18 mouse cellular contexts compared by ENCODE assay signal in genomic region chr4:100377996-100378395, GRCm38 (mm10).
DNase-seq lines count a peak whose midpoint lies in the region; ATAC-seq and TF ChIP-seq lines count a peak whose summit lies in the region.
"Had no signal": no experiment of that assay in that cellular context is flagged by ENCODE, and none has a peak within 500 bp of the region (broad histone marks: within the 10 kb centered on the region; RNA-seq: fewer than 3 reads in every experiment).

No protein-coding gene starts in this region.

- H3K36me3 ChIP-seq in hindbrain, postnatal 0 days (ENCODE audit: insufficient read depth, low read length), result no peaks in the 10 kb centered on the region
- H3K36me3 ChIP-seq in hindbrain, embryonic 10.5 days, result no peaks in the 10 kb centered on the region
- H3K36me3 ChIP-seq: embryonic facial prominence, embryonic 13.5 days; G1E; hindbrain, embryonic 12.5 days; midbrain, embryonic 12.5 days had no signal

- no peak overlapping the region for H3K9ac ChIP-seq in hindbrain, postnatal 0 days (replicated peaks; ENCODE audit: low read length)
- H3K9ac ChIP-seq: embryonic facial prominence, embryonic 13.5 days; hindbrain, embryonic 12.5 days; liver, embryonic 14.5 days; midbrain, embryonic 12.5 days had no signal

- TF ChIP-seq CTCF in hindbrain, postnatal 0 days (IDR thresholded peaks at IDR 0.05; ENCODE audit: low read depth), result no peak

- 51% methylated on average over 4 of the region's 4 CpGs for WGBS in hindbrain, postnatal 0 days
- WGBS in hindbrain, embryonic 10.5 days, result 83% methylated on average over 4 of the region's 4 CpGs

- H3K27ac ChIP-seq in hindbrain, postnatal 0 days, result no peak overlapping the region
- no peak overlapping the region; the same call in 1 of the 2 replicates for H3K27ac ChIP-seq in hindbrain, embryonic 10.5 days
- H3K27ac ChIP-seq: embryonic facial prominence, embryonic 13.5 days; gastrocnemius, adult 2 months; hindbrain, embryonic 12.5 days; liver, embryonic 14.5 days; midbrain, embryonic 12.5 days had no signal

- H3K4me2 ChIP-seq in hindbrain, postnatal 0 days (ENCODE audit: low read depth, low read length), result no peak overlapping the region
- H3K4me2 ChIP-seq: embryonic facial prominence, embryonic 13.5 days; hindbrain, embryonic 12.5 days; midbrain, embryonic 12.5 days had no signal

- ATAC-seq in hindbrain, postnatal 0 days, result 0 out of 2 replicates have a peak, but pooled peaks have one; percentile 32
- ATAC-seq: inflammation-experienced regulatory T-cells, adult 6 months had no signal

- intact Hi-C loops in heart, postnatal 36 days (cut with DNase I), result no loop called here

- H3K27me3 ChIP-seq in hindbrain, postnatal 0 days (ENCODE audit: insufficient read depth, low read length), result no peaks in the 10 kb centered on the region
- no peaks in the 10 kb centered on the region for H3K27me3 ChIP-seq in hindbrain, embryonic 10.5 days (ENCODE audit: insufficient read depth, poor library complexity, severe bottlenecking)
- H3K27me3 ChIP-seq: embryonic facial prominence, embryonic 13.5 days; hindbrain, embryonic 12.5 days; midbrain, embryonic 12.5 days had no signal

- no peaks in the 10 kb centered on the region for H3K4me1 ChIP-seq in hindbrain, postnatal 0 days (ENCODE audit: insufficient read depth, low read length)
- peaks cover 18% of the 10 kb centered on the region for H3K4me1 ChIP-seq in hindbrain, embryonic 10.5 days (replicated peaks)
- H3K4me1 ChIP-seq: hindbrain, embryonic 12.5 days; midbrain, embryonic 12.5 days had no signal

- DNase-seq in heart, adult 11 months, result peak; percentile 61
- DNase-seq in heart, postnatal 36 days, result no peak
- peak; percentile 32 for DNase-seq in hindbrain, postnatal 0 days (ENCODE audit: low spot score)
- DNase-seq in hindbrain, embryonic 10.5 days (ENCODE audit: low spot score), result no peak
- peak; percentile 76 for DNase-seq in cerebellum, adult 9-11 months
- DNase-seq in adrenal gland, postnatal 14 days, result no peak
- no peak for DNase-seq in frontal cortex, postnatal 10 days (ENCODE audit: low spot score in 2 of 2)
- DNase-seq in c-Kit-positive CD71-positive TER-119-positive erythroid progenitor cells, embryonic 14.5 days (ENCODE audit: low spot score), result no peak
- DNase-seq: adrenal gland, postnatal 25 days; gastrocnemius, adult 2 months; kidney, postnatal 10 days; thymus, postnatal 36 days had no signal

- H3K4me3 ChIP-seq in hindbrain, postnatal 0 days (ENCODE audit: low read length), result no peak overlapping the region
- no peak overlapping the region for H3K4me3 ChIP-seq in hindbrain, embryonic 10.5 days
- H3K4me3 ChIP-seq: embryonic facial prominence, embryonic 13.5 days; gastrocnemius, adult 2 months; hindbrain, embryonic 12.5 days; midbrain, embryonic 12.5 days had no signal

- H3K9me3 ChIP-seq in hindbrain, postnatal 0 days (ENCODE audit: low read length), result no peaks in the 10 kb centered on the region
- no peaks in the 10 kb centered on the region for H3K9me3 ChIP-seq in hindbrain, embryonic 10.5 days
- H3K9me3 ChIP-seq: embryonic facial prominence, embryonic 13.5 days; hindbrain, embryonic 12.5 days; midbrain, embryonic 12.5 days had no signal

Comparison
In these comparisons a context has a peak if more than half of its experiments do, and no peak if none do; other contexts are left out.
1. DNase-seq: peak in heart, adult 11 months (single experiment), hindbrain, postnatal 0 days (single experiment) and cerebellum, adult 9-11 months (single experiment); none in heart, postnatal 36 days (0 of 2), hindbrain, embryonic 10.5 days (single experiment), adrenal gland, postnatal 14 days (single experiment), frontal cortex, postnatal 10 days (0 of 2) and c-Kit-positive CD71-positive TER-119-positive erythroid progenitor cells, embryonic 14.5 days (single experiment).